Mouse (Mus musculus) MEL (cell line): Measurements from ENCODE around the gene Vmn2r97.

Source experiments
- CHD1 ChIP-seq: IDR thresholded peaks from 2 replicates; pipeline ENCODE4 v1.6.1; 2012; ENCODE audit warnings: low read depth, mild to moderate bottlenecking, inconsistent platforms, low read length, improper control_type of control experiment
- CTCF ChIP-seq, 3 experiments: IDR thresholded peaks in 2 of 3; conservative IDR thresholded peaks in 1 of 3; 2 replicates each; pipeline ENCODE4 v1.5.1; 2011 to 2012; ENCODE audit warnings: low read length in 3 of 3, low read depth in 2 of 3, mild to moderate bottlenecking in 2 of 3, improper control_type of control experiment in 1 of 3, inconsistent platforms in 1 of 3, mixed read lengths in 1 of 3, moderate library complexity in 1 of 3; ENCODE audit not compliant: control insufficient read depth in 1 of 3, insufficient read depth in 1 of 3, poor library complexity in 1 of 3, severe bottlenecking in 1 of 3
- MAFK ChIP-seq: IDR thresholded peaks from 2 replicates; pipeline ENCODE4 v1.6.1; 2011; ENCODE audit warnings: low read depth, mild to moderate bottlenecking, low read length, improper control_type of control experiment, borderline replicate concordance
- MYC ChIP-seq: IDR thresholded peaks from 2 replicates; pipeline ENCODE4 v1.6.1; 2011; ENCODE audit warnings: low read depth, mild to moderate bottlenecking, low read length, improper control_type of control experiment, moderate library complexity
- POLR2A ChIP-seq, 2 experiments: IDR thresholded peaks; 2 replicates each; pipeline ENCODE4 v1.6.1; 2011 to 2012; ENCODE audit warnings: low read length in 2 of 2, mild to moderate bottlenecking in 2 of 2, control low read depth in 1 of 2, improper control_type of control experiment in 1 of 2, low read depth in 1 of 2, moderate library complexity in 1 of 2; ENCODE audit not compliant: control insufficient read depth in 1 of 2, insufficient read depth in 1 of 2, poor library complexity in 1 of 2
- TAL1 ChIP-seq: IDR thresholded peaks from 2 replicates; pipeline ENCODE4 v1.6.1; 2012; ENCODE audit warnings: mild to moderate bottlenecking, inconsistent platforms, low read length, moderate library complexity, mixed read lengths

GRCm38 (mm10) chr17:18968371-18969275, 54.5 kb downstream of the Vmn2r97 start:
- TF ChIP-seq CHD1: no peak
- no peak for TF ChIP-seq TAL1
- no peak for TF ChIP-seq POLR2A (IDR thresholded peaks at IDR 0.05; ENCODE audit: control insufficient read depth in 1 of 2, insufficient read depth in 1 of 2, low read depth in 1 of 2, low read length in 2 of 2, poor library complexity in 1 of 2)
- no peak for TF ChIP-seq CTCF (IDR thresholded peaks at IDR 0.05 in 2 of 3, conservative IDR thresholded peaks at IDR 0.05 in 1 of 3; ENCODE audit: control insufficient read depth in 1 of 3, insufficient read depth in 1 of 3, low read depth in 2 of 3, low read length in 3 of 3, poor library complexity in 1 of 3, severe bottlenecking in 1 of 3)
- TF ChIP-seq MAFK: no peak
- TF ChIP-seq MYC: no peak
